Mouse (Mus musculus) MN1 (cell line): ENCODE results near the gene R3hdm2.

ENCODE experiments used
- DNase-seq: peaks from one replicate; pipeline ENCODE4 v3.0.0-alpha.2; 2016; ENCODE audit warnings: low spot score

Gene R3hdm2

DNA sequence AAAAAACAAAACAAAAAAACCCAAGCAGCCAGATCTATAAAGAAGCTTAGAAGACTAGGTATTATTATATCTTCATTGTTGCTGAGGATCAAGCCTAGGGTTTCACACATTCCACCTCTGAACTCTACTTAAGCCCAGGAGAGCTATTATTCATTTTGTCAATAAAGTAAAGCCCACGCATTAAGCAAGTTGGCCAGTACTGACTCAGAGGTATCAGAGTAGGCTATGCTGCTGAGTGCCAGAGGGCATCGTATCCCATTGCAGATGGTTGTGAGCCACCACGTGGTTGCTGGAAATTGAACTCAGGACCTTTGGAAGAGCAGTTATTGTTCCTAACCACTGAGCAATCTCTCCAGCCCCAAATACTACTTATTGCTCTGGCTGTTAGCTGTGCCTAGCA is 163.8 kb downstream of the R3hdm2 start:
- no peak for DNase-seq

DNA sequence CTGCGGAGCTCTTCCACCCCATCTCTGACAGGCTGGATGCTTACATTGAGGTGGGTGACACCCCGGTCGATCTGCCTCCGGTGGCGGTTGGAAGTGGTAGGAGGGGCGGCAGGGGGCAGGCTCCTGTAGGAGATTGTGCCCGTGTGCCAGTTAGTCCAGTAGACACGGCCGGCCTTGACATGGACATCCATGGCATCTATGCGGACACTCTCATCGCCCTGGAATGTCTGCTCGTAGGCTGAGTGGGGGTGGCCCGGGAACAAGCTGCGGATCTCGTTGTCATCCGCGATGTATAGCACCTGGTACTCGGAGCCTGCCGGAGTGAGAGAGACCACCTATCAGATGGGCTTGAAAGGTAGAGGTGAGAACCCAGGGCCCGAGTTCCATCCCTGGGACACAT is 164.2 kb downstream of the R3hdm2 start:
- no peak for DNase-seq

DNA sequence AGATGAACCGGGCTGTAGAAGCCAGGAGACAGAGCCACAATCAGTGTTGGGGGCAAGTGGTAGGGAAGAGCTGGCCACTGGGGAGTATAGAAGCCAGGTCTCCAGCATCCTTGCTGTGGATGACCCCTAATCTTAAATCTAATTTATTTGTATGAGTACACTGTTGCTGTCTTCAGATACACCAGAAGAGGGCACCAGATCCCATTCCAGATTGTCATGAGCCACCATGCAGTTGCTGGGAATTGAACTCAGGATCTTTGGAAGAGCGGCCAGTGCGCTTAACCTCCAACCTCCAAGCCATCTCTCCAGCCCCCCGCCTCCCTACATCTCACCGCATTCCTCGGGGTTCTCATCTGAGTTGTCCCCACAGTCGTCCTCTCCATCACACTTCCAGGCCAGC is 166.4 kb downstream of the R3hdm2 start:
- no peak for DNase-seq

DNA sequence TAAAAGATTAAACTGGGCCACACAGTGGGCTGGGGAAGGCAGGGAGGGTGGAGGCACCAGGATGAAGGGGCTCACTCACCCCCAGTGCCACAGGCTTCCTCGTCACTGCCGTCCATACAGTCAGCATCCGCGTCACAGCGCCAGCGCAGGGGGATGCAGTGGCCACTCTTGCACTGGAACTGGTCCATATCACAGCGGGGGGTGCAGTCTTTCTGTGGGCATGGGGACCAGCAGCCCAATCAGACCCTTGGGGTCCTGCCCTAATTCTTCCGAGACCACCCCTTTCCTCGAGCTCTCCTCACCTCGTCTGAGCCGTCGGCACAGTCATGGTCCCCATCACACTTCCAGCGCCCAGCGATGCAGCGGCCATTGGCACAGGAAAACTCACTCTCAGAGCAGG is 168.1 kb downstream of the R3hdm2 start:
- DNase-seq = no peak
